Mouse (Mus musculus) lung, embryonic 16.5 days (tissue): ENCODE results near the gene Cdc42bpa. TPM values are rescaled to one million over a fixed set of nuclear protein-coding genes. Genes with fewer than 3 reads are reported as not detected.

Source experiments
- ATAC-seq: fragments of 200-750 bp; cut with Nextera tagmentation; 2 replicates; pipeline ENCODE4 v1.8.0; 2017; ENCODE audit warnings: low read depth, mild to moderate bottlenecking, moderate library complexity
- H3K27ac ChIP-seq: fragments of 300-500 bp; sonication (generic); 2 replicates; pipeline ENCODE4 v1.5.1; 2014; ENCODE audit warnings: mild to moderate bottlenecking, control low read depth, low read length
- H3K27me3 ChIP-seq: fragments of 300-500 bp; sonication (generic); 2 replicates; pipeline ENCODE4 v1.6.1; 2014; ENCODE audit warnings: low read depth, low read length, mixed read lengths; ENCODE audit not compliant: control insufficient read depth, insufficient read depth
- H3K36me3 ChIP-seq: fragments of 300-500 bp; sonication (generic); 2 replicates; pipeline ENCODE4 v1.6.1; 2014; ENCODE audit warnings: low read length; ENCODE audit not compliant: control insufficient read depth, insufficient read depth
- H3K4me1 ChIP-seq: fragments of 300-500 bp; sonication (generic); replicated peaks from 2 replicates; pipeline ENCODE4 v1.6.1; 2014; ENCODE audit warnings: low read length, mixed read lengths; ENCODE audit not compliant: control insufficient read depth, insufficient read depth
- H3K4me2 ChIP-seq: fragments of 300-500 bp; sonication (generic); 2 replicates; pipeline ENCODE4 v1.6.1; 2014; ENCODE audit warnings: low read depth, low read length, control low read depth
- H3K4me3 ChIP-seq: fragments of 300-500 bp; sonication (generic); 2 replicates; pipeline ENCODE4 v1.5.1; 2014; ENCODE audit warnings: mild to moderate bottlenecking, low read length, control low read depth
- H3K9ac ChIP-seq: fragments of 300-500 bp; sonication (generic); 2 replicates; pipeline ENCODE4 v1.6.1; 2014; ENCODE audit warnings: low read length, control low read depth
- H3K9me3 ChIP-seq: fragments of 300-500 bp; sonication (generic); 2 replicates; pipeline ENCODE4 v1.6.1; 2016; ENCODE audit warnings: low read length; ENCODE audit not compliant: control insufficient read depth
- WGBS: fragments of 180-500 bp; shearing (Covaris S2); extraction: QIAGEN DNeasy Blood & Tissue Kit; methylation state at CpG from one replicate; pipeline ENCODE4 v1.1.7; 2014; 5-methylcytosine and 5-hydroxymethylcytosine counted together
- polyA plus RNA-seq: library from polyadenylated mRNA; unstranded; fragments of >200 nt; fragmentation: Nextera tagmentation; extraction: Ambion mirVana; gene quantifications from 2 replicates; pipeline ENCODE4 v1.2.1, GENCODE M21; 2015

Gene Cdc42bpa
- polyA plus RNA-seq, 1 experiment from 2014 or later = 13.7 TPM

DNA sequence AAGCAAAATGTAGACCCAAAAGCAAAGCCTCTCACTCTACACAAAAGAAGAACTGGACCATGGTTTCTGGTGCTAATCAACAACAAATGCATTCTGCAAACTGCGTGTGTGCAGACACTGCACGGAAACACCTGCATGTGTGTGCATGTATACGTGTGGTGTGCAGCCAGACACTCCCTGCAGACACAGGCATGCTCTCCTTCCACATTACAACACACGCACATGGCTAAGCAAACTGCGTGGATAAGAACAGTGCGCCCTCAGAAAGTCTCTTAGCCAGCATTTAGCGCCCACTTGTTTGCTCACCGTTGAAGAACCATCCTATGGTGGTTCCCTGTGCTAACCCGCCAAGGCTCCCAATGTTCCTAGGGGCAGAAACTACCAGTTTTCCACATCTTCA, 233.8 kb downstream of the Cdc42bpa start:
- no peak overlapping the region for H3K4me2 ChIP-seq
- peaks cover 10% of the 10 kb centered on the region for H3K4me1 ChIP-seq
- no peaks in the 10 kb centered on the region for H3K9me3 ChIP-seq
- H3K4me3 ChIP-seq = no peak overlapping the region
- no peak overlapping the region for H3K27ac ChIP-seq
- H3K36me3 ChIP-seq = no peaks in the 10 kb centered on the region
- WGBS = 77% methylated on average over 9 of the region's 9 CpGs
- no peak for ATAC-seq
- no peak overlapping the region for H3K9ac ChIP-seq
- H3K27me3 ChIP-seq = no peaks in the 10 kb centered on the region

- Histone ChIP-seq H3K4me1 (peaks cover 10% of the 10 kb centered on the region), H3K4me3 (peak overlapping the region; percentile 67), H3K9me3 (no peaks in the 10 kb centered on the region), H3K27me3 (no peaks in the 10 kb centered on the region), H3K9ac (peak overlapping the region; percentile 70), H3K4me2 (peak overlapping the region; percentile 98), H3K27ac (no peak overlapping the region), H3K36me3 (no peaks in the 10 kb centered on the region)
- 18% methylated on average over 9 of the region's 9 CpGs for WGBS
- ATAC-seq = peak; percentile 56
Measured at GRCm38 (mm10) chr1:180194781-180195471, 234.7 kb downstream of the Cdc42bpa start.

- WGBS = 1% methylated on average over 48 of the region's 57 CpGs
- no peak overlapping the region for H3K27ac ChIP-seq
- H3K27me3 ChIP-seq = no peaks in the 10 kb centered on the region
- H3K36me3 ChIP-seq = no peaks in the 10 kb centered on the region
- no peaks in the 10 kb centered on the region for H3K9me3 ChIP-seq
- H3K4me2 ChIP-seq = peak overlapping the region; percentile 98
- peak overlapping the region; percentile 67 for H3K4me3 ChIP-seq
- peak overlapping the region; percentile 70 for H3K9ac ChIP-seq
- ATAC-seq = peak; percentile 100
- H3K4me1 ChIP-seq = peaks cover 10% of the 10 kb centered on the region
Measured at GRCm38 (mm10) chr1:180195703-180196381, 235.6 kb downstream of the Cdc42bpa start.

DNA sequence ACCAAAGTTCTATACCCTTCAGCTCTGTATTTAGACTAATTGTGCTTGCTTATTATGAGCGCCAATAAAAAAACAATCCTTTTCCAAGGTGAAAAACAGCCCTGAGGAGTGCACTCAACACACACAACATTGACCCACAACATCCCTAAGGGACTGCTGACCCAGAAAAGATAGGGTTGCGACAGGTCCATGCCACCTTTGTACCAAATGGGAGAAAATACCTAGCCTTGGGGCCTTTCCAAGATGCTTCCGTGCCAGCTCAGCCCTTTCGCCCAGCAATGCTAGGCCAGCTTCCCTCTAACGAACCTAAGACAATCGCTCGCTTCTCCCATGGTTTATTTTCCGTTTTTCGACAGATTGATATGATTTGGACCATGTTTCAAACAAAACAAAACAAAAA, 236.2 kb downstream of the Cdc42bpa start:
- Histone ChIP-seq H3K36me3 (no peaks in the 10 kb centered on the region), H3K27me3 (no peaks in the 10 kb centered on the region), H3K4me2 (peak overlapping the region; percentile 98), H3K4me3 (no peak overlapping the region), H3K9me3 (no peaks in the 10 kb centered on the region), H3K27ac (no peak overlapping the region), H3K4me1 (peaks cover 10% of the 10 kb centered on the region), H3K9ac (no peak overlapping the region)
- no peak for ATAC-seq
- 88% methylated on average over 9 of the region's 9 CpGs for WGBS

DNA sequence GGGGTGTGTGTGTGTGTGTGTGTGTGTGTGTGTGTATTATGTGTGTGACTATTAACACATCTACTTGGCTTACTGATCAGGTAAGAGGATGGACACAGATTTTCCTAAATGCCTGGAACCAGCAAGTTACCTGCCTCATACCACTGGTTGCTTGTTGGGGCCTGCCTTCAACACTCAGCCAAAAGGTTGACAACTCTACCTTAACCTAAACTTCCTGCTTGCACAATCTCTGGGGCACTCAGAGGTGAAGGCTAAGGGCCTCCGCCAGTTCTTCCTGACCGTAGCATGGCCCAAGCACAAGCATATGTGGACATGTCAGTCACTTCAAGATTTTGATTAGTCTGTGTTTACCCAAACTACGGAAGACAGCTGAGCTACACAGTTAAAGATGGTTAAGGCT, 237.7 kb downstream of the Cdc42bpa start:
- H3K27me3 ChIP-seq = no peaks in the 10 kb centered on the region
- no peak overlapping the region for H3K4me3 ChIP-seq
- WGBS = 50% methylated on average over 3 of the region's 3 CpGs
- H3K4me2 ChIP-seq = no peak overlapping the region
- no peak overlapping the region for H3K9ac ChIP-seq
- no peaks in the 10 kb centered on the region for H3K36me3 ChIP-seq
- peaks cover 10% of the 10 kb centered on the region for H3K4me1 ChIP-seq
- ATAC-seq = no peak
- no peak overlapping the region for H3K27ac ChIP-seq
- no peaks in the 10 kb centered on the region for H3K9me3 ChIP-seq

GRCm38 (mm10) chr1:180198959-180199714, 238.9 kb downstream of the Cdc42bpa start, which contains the start of gene Coq8a:
Coq8a (minus strand) TSS chr1:180199602.
- no peaks in the 10 kb centered on the region for H3K9me3 ChIP-seq
- no peaks in the 10 kb centered on the region for H3K27me3 ChIP-seq
- peaks cover 10% of the 10 kb centered on the region for H3K4me1 ChIP-seq
- no peak within 1 kb of the TSS for H3K27ac ChIP-seq
- H3K4me2 ChIP-seq = no peak within 1 kb of the TSS
- no peak within 1 kb of the TSS for H3K9ac ChIP-seq
- no peak within 1 kb of the TSS for H3K4me3 ChIP-seq
- 53% methylated on average over 4 of the region's 4 CpGs for WGBS
- no peaks in the 10 kb centered on the region for H3K36me3 ChIP-seq
- no peak for ATAC-seq

DNA sequence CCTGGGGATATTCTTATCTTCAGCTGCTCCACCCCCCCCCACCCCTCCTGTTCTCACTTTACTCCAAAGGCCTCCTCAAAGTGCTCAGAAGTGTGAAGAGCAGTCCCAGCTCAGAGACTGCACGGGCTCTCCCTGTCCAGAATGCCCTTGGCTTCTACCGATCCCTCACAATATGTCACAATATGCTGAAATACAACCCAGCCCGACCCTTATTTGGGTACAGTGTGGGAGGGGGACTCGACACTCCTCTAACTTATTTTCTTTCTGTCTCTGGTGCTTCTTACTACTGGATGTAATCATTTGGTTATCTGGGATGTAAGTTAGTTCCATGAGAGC, 239.4 kb downstream of the Cdc42bpa start:
- no peak overlapping the region for H3K9ac ChIP-seq
- H3K4me1 ChIP-seq = peaks cover 8% of the 10 kb centered on the region
- WGBS = 60% methylated on average over 4 of the region's 4 CpGs
- H3K36me3 ChIP-seq = no peaks in the 10 kb centered on the region
- no peak overlapping the region for H3K27ac ChIP-seq
- ATAC-seq = no peak
- H3K27me3 ChIP-seq = no peaks in the 10 kb centered on the region
- 0 out of 2 replicates have a peak, but pooled peaks cover 2% of the 10 kb centered on the region for H3K9me3 ChIP-seq
- no peak overlapping the region for H3K4me2 ChIP-seq
- H3K4me3 ChIP-seq = no peak overlapping the region

DNA sequence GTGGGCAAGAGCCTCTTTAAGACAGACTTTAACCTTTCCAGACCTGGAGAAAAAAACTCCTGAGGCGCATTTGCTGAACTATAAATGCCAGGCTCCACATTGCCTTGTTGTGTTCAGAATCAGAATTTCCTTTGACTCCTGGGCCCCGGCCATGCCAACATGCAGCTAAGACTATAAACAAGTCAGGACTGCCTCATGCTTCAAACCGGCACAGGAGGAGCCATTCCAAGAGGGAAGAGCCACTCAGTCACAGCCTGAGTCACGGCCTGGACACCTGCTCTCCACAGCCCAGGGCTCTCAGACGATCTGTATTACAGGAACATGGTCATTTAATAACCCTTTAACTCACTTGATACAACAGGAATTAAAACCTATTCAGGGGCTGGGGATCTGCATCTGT, 240.4 kb downstream of the Cdc42bpa start:
- ATAC-seq = no peak
- WGBS = 53% methylated on average over 5 of the region's 5 CpGs
- no peak overlapping the region for H3K27ac ChIP-seq
- no peak overlapping the region for H3K4me2 ChIP-seq
- 0 out of 2 replicates have a peak, but pooled peaks cover 5% of the 10 kb centered on the region for H3K9me3 ChIP-seq
- no peaks in the 10 kb centered on the region for H3K27me3 ChIP-seq
- no peak overlapping the region for H3K4me3 ChIP-seq
- no peak overlapping the region for H3K9ac ChIP-seq
- no peaks in the 10 kb centered on the region for H3K36me3 ChIP-seq
- 0 out of 2 replicates have a peak, but pooled peaks cover 3% of the 10 kb centered on the region for H3K4me1 ChIP-seq

DNA sequence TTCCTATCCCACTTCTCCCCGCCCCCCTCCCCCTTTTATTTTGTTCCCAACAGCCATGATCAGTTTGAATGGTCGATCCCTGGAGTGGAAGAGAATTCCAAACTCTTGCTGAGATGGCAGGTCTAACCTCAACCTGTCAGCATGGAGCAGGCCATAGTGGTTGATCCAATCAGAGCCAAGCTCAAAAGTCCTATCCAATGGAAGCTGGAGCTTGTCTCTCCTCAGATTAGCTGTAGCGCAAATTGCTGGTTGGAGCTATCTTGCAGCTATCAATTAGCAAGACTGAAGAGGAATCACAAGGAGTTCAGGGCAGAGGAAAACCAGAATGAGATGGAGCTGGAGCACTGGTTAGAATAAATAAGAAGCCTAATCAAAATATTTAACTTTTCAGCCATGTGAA, 248.1 kb downstream of the Cdc42bpa start:
- H3K27me3 ChIP-seq = no peaks in the 10 kb centered on the region
- no peak overlapping the region for H3K4me3 ChIP-seq
- ATAC-seq = no peak
- H3K9me3 ChIP-seq = 0 out of 2 replicates have a peak, but pooled peaks cover 5% of the 10 kb centered on the region
- no peaks in the 10 kb centered on the region for H3K36me3 ChIP-seq
- 75% methylated on average over 3 of the region's 3 CpGs for WGBS
- no peak overlapping the region for H3K27ac ChIP-seq
- H3K9ac ChIP-seq = no peak overlapping the region
- no peaks in the 10 kb centered on the region for H3K4me1 ChIP-seq
- H3K4me2 ChIP-seq = no peak overlapping the region
